Mouse (Mus musculus) heart, embryonic 15.5 days (tissue): Measurements from ENCODE around the gene Hist3h2ba. TPM values are rescaled to one million over a fixed set of nuclear protein-coding genes. Genes with fewer than 3 reads are reported as not detected.

Experiments used
- ATAC-seq: fragments of 200-750 bp; cut with Nextera tagmentation; replicated peaks from 2 replicates; pipeline ENCODE4 v1.8.0; 2017; ENCODE audit warnings: low read depth, moderate TSS enrichment; ENCODE audit not compliant: insufficient number of reproducible peaks, insufficient read depth, low FRiP score
- H3K27ac ChIP-seq: fragments of 300-500 bp; sonication (generic); 2 replicates; pipeline ENCODE4 v1.5.1; 2015; ENCODE audit warnings: mild to moderate bottlenecking, inconsistent platforms
- H3K27me3 ChIP-seq: fragments of 300-500 bp; sonication (generic); 2 replicates; pipeline ENCODE4 v1.6.1; 2015; ENCODE audit warnings: inconsistent platforms
- H3K36me3 ChIP-seq: fragments of 300-500 bp; sonication (generic); 2 replicates; pipeline ENCODE4 v1.6.1; 2015; ENCODE audit warnings: mild to moderate bottlenecking, inconsistent platforms
- H3K4me1 ChIP-seq: fragments of 300-500 bp; sonication (generic); replicated peaks from 2 replicates; pipeline ENCODE4 v1.6.1; 2015; ENCODE audit warnings: inconsistent platforms
- H3K4me2 ChIP-seq: fragments of 300-500 bp; sonication (generic); 2 replicates; pipeline ENCODE4 v1.6.1; 2015; ENCODE audit warnings: inconsistent platforms, mild to moderate bottlenecking, moderate library complexity
- H3K4me3 ChIP-seq: fragments of 300-500 bp; sonication (generic); 2 replicates; pipeline ENCODE4 v1.5.1; 2015; ENCODE audit warnings: mild to moderate bottlenecking, inconsistent platforms
- H3K9ac ChIP-seq: fragments of 300-500 bp; sonication (generic); 2 replicates; pipeline ENCODE4 v1.6.1; 2015; ENCODE audit warnings: mild to moderate bottlenecking, inconsistent platforms
- H3K9me3 ChIP-seq: fragments of 300-500 bp; sonication (generic); replicated peaks from 2 replicates; pipeline ENCODE4 v1.6.1; 2016; ENCODE audit warnings: inconsistent platforms
- WGBS: fragments of 180-500 bp; shearing (Covaris S2); methylation state at CpG from one replicate; pipeline ENCODE4 v1.1.7; 2015; ENCODE audit warnings: mixed read lengths; 5-methylcytosine and 5-hydroxymethylcytosine counted together
- polyA plus RNA-seq: library from polyadenylated mRNA; unstranded; fragments of >200 nt; fragmentation: Nextera tagmentation; extraction: Ambion mirVana; gene quantifications from 2 replicates; pipeline ENCODE4 v1.2.1, GENCODE M21; 2015

The Hist3h2ba gene
- polyA plus RNA-seq, 1 experiment from 2014 or later = 18.0 TPM

GRCm38 (mm10) chr11:58980381-58980990 is 31.8 kb downstream of the Hist3h2ba start:
- Histone ChIP-seq H3K9me3 (no peaks in the 10 kb centered on the region), H3K27me3 (no peaks in the 10 kb centered on the region), H3K27ac (peak overlapping the region; percentile 76), H3K4me1 (peaks cover 68% of the 10 kb centered on the region), H3K4me2 (peak overlapping the region; percentile 96), H3K4me3 (peak overlapping the region; percentile 75), H3K36me3 (peaks cover 22% of the 10 kb centered on the region), H3K9ac (peak overlapping the region; percentile 83)
- WGBS = 40% methylated on average over 5 of the region's 5 CpGs
- ATAC-seq = no peak

GRCm38 (mm10) chr11:58981541-58982447 is 33.1 kb downstream of the Hist3h2ba start:
- Histone ChIP-seq H3K4me1 (peaks cover 81% of the 10 kb centered on the region), H3K27ac (peak overlapping the region; percentile 76), H3K36me3 (peaks cover 32% of the 10 kb centered on the region), H3K9me3 (no peaks in the 10 kb centered on the region), H3K4me3 (no peak overlapping the region; the same call in 1 of the 2 replicates), H3K27me3 (no peaks in the 10 kb centered on the region), H3K9ac (0 out of 2 replicates have a peak overlapping the region, but pooled peaks have one; percentile 3), H3K4me2 (peak overlapping the region; percentile 96)
- 48% methylated on average over 14 of the region's 14 CpGs for WGBS
- ATAC-seq = 0 out of 2 replicates have a peak, but pooled peaks have one; percentile 9

- Histone ChIP-seq H3K27me3 (no peaks in the 10 kb centered on the region), H3K27ac (peak overlapping the region; percentile 76), H3K9me3 (no peaks in the 10 kb centered on the region), H3K36me3 (peaks cover 38% of the 10 kb centered on the region), H3K9ac (0 out of 2 replicates have a peak overlapping the region, but pooled peaks have one; percentile 3), H3K4me2 (peak overlapping the region; percentile 96; the same call in 1 of the 2 replicates), H3K4me3 (no peak overlapping the region), H3K4me1 (peaks cover 83% of the 10 kb centered on the region)
- 77% methylated on average over 18 of the region's 18 CpGs for WGBS
- no peak for ATAC-seq
Measured at GRCm38 (mm10) chr11:58982471-58983097, 33.9 kb downstream of the Hist3h2ba start.

DNA sequence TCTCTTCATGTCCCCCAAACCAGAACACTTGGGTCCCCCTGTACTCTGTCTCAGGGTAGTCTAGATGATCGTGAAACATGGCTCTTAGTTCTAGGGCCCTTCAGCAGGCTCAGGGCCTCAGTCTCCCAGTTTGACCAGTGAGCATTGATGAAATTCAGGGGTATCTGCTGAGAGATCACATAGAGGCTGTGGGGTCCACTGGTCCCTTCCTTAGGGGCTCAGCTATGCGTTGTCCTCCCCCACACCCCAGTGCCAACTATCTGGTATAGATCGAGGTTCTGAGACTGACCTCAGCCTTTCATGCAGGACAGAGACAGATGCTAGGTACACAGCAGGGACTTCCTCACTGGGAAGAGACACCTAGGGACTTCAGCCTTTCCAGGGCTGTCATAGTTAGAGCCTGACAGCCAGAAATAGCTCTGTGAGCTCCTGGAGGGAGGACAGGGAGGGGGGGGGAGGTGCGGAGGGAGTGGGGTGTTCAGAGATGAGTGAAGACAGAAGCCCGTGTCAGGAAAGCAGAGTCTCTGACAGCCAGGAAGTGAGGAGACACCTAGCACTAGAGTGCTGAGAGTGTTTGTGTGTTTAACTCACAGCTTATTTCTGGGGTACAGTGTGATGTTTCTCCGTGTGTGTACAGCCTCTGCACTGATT is 35.1 kb downstream of the Hist3h2ba start:
- no peak overlapping the region for H3K4me3 ChIP-seq
- H3K36me3 ChIP-seq = peaks cover 43% of the 10 kb centered on the region
- H3K9me3 ChIP-seq = no peaks in the 10 kb centered on the region
- peak; percentile 79 for ATAC-seq
- peak overlapping the region; percentile 92 for H3K27ac ChIP-seq
- H3K27me3 ChIP-seq = no peaks in the 10 kb centered on the region
- peaks cover 94% of the 10 kb centered on the region for H3K4me1 ChIP-seq
- peak overlapping the region; percentile 37; the same call in 1 of the 2 replicates for H3K9ac ChIP-seq
- 48% methylated on average over 6 of the region's 6 CpGs for WGBS
- peak overlapping the region; percentile 42 for H3K4me2 ChIP-seq

GRCm38 (mm10) chr11:58984657-58985056 is 35.9 kb downstream of the Hist3h2ba start:
- ATAC-seq = no peak
- no peaks in the 10 kb centered on the region for H3K9me3 ChIP-seq
- 81% methylated on average over 7 of the region's 7 CpGs for WGBS
- H3K36me3 ChIP-seq = peaks cover 50% of the 10 kb centered on the region
- no peaks in the 10 kb centered on the region for H3K27me3 ChIP-seq
- H3K9ac ChIP-seq = peak overlapping the region; percentile 29; the same call in 1 of the 2 replicates
- H3K4me2 ChIP-seq = peak overlapping the region; percentile 24; the same call in 1 of the 2 replicates
- no peak overlapping the region for H3K4me3 ChIP-seq
- H3K27ac ChIP-seq = peak overlapping the region; percentile 92
- peaks cover 93% of the 10 kb centered on the region for H3K4me1 ChIP-seq

DNA sequence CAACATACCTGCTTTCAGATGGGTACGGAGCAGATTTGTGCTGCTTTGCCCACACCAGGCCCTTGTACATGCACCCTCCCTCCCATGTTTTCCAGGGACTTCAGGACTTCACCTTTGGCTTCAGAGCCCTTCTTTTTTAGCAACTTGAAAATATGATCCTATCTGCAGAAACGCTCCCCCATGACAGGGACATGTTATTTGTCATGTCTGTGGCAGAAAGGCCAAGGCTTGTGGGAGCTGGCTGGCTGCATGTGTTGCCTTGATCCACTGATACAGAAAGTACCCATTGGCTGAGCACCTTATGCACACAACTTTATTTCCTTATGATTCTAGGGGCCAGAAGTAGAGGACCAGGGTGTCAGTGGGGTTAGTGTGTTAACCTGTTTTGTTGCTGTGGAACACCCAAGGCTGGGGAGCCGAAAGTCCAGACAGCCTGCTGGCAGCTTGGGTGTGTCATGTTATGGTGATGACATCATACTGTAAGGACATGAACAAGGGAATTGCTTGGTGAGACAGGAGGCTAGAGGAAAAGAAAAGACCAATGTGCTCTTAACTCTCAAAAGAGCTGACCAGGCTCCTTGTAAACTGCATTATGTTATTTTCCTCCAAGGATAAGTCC is 36.7 kb downstream of the Hist3h2ba start:
- Histone ChIP-seq H3K4me1 (peaks cover 93% of the 10 kb centered on the region), H3K4me3 (no peak overlapping the region), H3K27me3 (no peaks in the 10 kb centered on the region), H3K36me3 (peaks cover 53% of the 10 kb centered on the region), H3K9ac (no peak overlapping the region), H3K4me2 (no peak overlapping the region), H3K9me3 (no peaks in the 10 kb centered on the region), H3K27ac (peak overlapping the region; percentile 92)
- WGBS = 58% methylated on average over 3 of the region's 3 CpGs
- no peak for ATAC-seq

- Histone ChIP-seq H3K27me3 (0 out of 2 replicates have a peak, but pooled peaks cover 4% of the 10 kb centered on the region), H3K4me1 (peaks cover 96% of the 10 kb centered on the region), H3K27ac (peak overlapping the region; percentile 88), H3K9me3 (no peaks in the 10 kb centered on the region), H3K36me3 (peaks cover 39% of the 10 kb centered on the region; the same call in 1 of the 2 replicates), H3K4me3 (no peak overlapping the region), H3K4me2 (no peak overlapping the region), H3K9ac (no peak overlapping the region)
- ATAC-seq = no peak
- 95% methylated on average over 4 of the region's 4 CpGs for WGBS
Measured at GRCm38 (mm10) chr11:58989166-58989565, 40.4 kb downstream of the Hist3h2ba start.

GRCm38 (mm10) chr11:58990141-58990540 is 41.4 kb downstream of the Hist3h2ba start:
- no peak for ATAC-seq
- no peaks in the 10 kb centered on the region for H3K9me3 ChIP-seq
- H3K4me2 ChIP-seq = peak overlapping the region; percentile 22
- peak overlapping the region; percentile 40; the same call in 1 of the 2 replicates for H3K9ac ChIP-seq
- peaks cover 34% of the 10 kb centered on the region; the same call in 1 of the 2 replicates for H3K36me3 ChIP-seq
- peaks cover 96% of the 10 kb centered on the region for H3K4me1 ChIP-seq
- WGBS = 64% methylated on average over 17 of the region's 17 CpGs
- peaks cover 10% of the 10 kb centered on the region for H3K27me3 ChIP-seq
- H3K4me3 ChIP-seq = no peak overlapping the region
- H3K27ac ChIP-seq = peak overlapping the region; percentile 88

DNA sequence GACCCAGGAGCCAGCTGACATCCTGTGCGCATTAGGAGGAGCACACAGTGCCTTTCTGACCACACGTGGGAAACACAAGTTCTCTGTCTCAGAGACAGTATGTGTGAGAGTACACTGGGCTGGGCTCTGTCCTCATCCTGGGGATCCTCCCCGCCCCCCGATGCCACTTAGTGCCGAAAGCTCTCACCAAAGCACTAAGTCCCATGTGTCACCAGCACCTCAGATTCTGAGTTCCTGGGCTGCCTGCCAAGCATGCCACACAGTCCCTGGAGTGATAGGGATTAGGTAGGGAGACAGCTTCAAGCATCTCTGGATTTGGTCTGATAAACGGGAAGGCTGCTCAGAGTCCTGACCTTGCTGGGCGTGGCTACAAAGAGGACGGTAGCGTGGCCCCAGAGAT is 42.1 kb downstream of the Hist3h2ba start:
- Histone ChIP-seq H3K4me3 (no peak overlapping the region), H3K9me3 (no peaks in the 10 kb centered on the region), H3K27ac (peak overlapping the region; percentile 88), H3K27me3 (peaks cover 12% of the 10 kb centered on the region), H3K4me2 (peak overlapping the region; percentile 22), H3K4me1 (peaks cover 96% of the 10 kb centered on the region), H3K36me3 (peaks cover 28% of the 10 kb centered on the region; the same call in 1 of the 2 replicates), H3K9ac (peak overlapping the region; percentile 40; the same call in 1 of the 2 replicates)
- WGBS = 40% methylated on average over 9 of the region's 9 CpGs
- ATAC-seq = peak; percentile 82

- peak overlapping the region; percentile 88 for H3K27ac ChIP-seq
- no peak overlapping the region for H3K4me3 ChIP-seq
- H3K9me3 ChIP-seq = no peaks in the 10 kb centered on the region
- peaks cover 25% of the 10 kb centered on the region; the same call in 1 of the 2 replicates for H3K36me3 ChIP-seq
- no peak for ATAC-seq
- H3K4me2 ChIP-seq = no peak overlapping the region
- 75% methylated on average over 3 of the region's 3 CpGs for WGBS
- peaks cover 12% of the 10 kb centered on the region for H3K27me3 ChIP-seq
- no peak overlapping the region for H3K9ac ChIP-seq
- H3K4me1 ChIP-seq = peaks cover 96% of the 10 kb centered on the region
Measured at GRCm38 (mm10) chr11:58991911-58992310, 43.2 kb downstream of the Hist3h2ba start.
